Comparison of ENCODE assay signal across 29 mouse cellular contexts in genomic region chr6:106747804-106748203, GRCm38 (mm10). TPM values are rescaled to one million over a fixed set of nuclear protein-coding genes. Genes with fewer than 3 reads are reported as not detected.
DNase-seq lines count a peak whose midpoint lies in the region; ATAC-seq and TF ChIP-seq lines count a peak whose summit lies in the region.
"Had no signal": no experiment of that assay in that cellular context is flagged by ENCODE, and none has a peak within 500 bp of the region (broad histone marks: within the 10 kb centered on the region; RNA-seq: fewer than 3 reads in every experiment).

No protein-coding gene starts in this region.

- DNase-seq in spleen, adult 2 months (ENCODE audit: low read depth in 1 of 2, low spot score in 2 of 2) = no peak
- no peak for DNase-seq in spleen, adult 18-20 months
- peak; percentile 85 for DNase-seq in CH12.LX (ENCODE audit: extremely low read depth)
- no peak for DNase-seq in forebrain, embryonic 14.5 days (ENCODE audit: low spot score)
- DNase-seq in urinary bladder, adult 18-20 months (ENCODE audit: low spot score in 2 of 2) = no peak
- DNase-seq: adrenal gland, adult 8-10 months; adrenal gland, postnatal 14 days; adrenal gland, postnatal 36 days; cerebellum, adult 11 months; cerebellum, adult 18-20 months; cerebellum, adult 8-10 months; cerebellum, adult 9-11 months; cerebellum, postnatal 14 days; cerebellum, postnatal 36 days; embryo, embryonic 11 days; forebrain, postnatal 0 days had no signal

- no peak for TF ChIP-seq POLR2A in spleen, adult 2 months (IDR thresholded peaks at IDR 0.05; ENCODE audit: low read depth, low read length)
- TF ChIP-seq POLR2A in CH12.LX (IDR thresholded peaks at IDR 0.05; ENCODE audit: low read depth, low read length) = peak; percentile 76
- no peak for TF ChIP-seq POLR2A in bone marrow, adult 2 months (IDR thresholded peaks at IDR 0.05; ENCODE audit: borderline replicate concordance, control insufficient read depth, low read depth, low read length)

- no peak; the same call in none of the 2 replicates for TF ChIP-seq EP300 in CH12.LX (IDR thresholded peaks at IDR 0.05; ENCODE audit: low read length)

- H3K36me3 ChIP-seq in spleen, adult 2 months (ENCODE audit: control insufficient read depth, insufficient read depth, low read length) = no peaks in the 10 kb centered on the region
- no peaks in the 10 kb centered on the region for H3K36me3 ChIP-seq in CH12.LX (replicated peaks in 1 of 2; ENCODE audit: control insufficient read depth in 1 of 2, insufficient read depth in 1 of 2, low read length in 1 of 2)
- H3K36me3 ChIP-seq in forebrain, embryonic 14.5 days (ENCODE audit: control insufficient read depth, insufficient read depth, low read length) = no peaks in the 10 kb centered on the region
- H3K36me3 ChIP-seq: embryonic facial prominence, embryonic 13.5 days; embryonic facial prominence, embryonic 15.5 days; forebrain, embryonic 10.5 days; forebrain, embryonic 12.5 days; forebrain, embryonic 15.5 days; G1E had no signal

- peak overlapping the region; percentile 29 for H3K4me2 ChIP-seq in CH12.LX (ENCODE audit: insufficient read depth, low read depth, poor library complexity, severe bottlenecking)
- no peak overlapping the region for H3K4me2 ChIP-seq in forebrain, embryonic 14.5 days (ENCODE audit: low read length)
- H3K4me2 ChIP-seq: embryonic facial prominence, embryonic 13.5 days; embryonic facial prominence, embryonic 15.5 days; forebrain, embryonic 12.5 days; forebrain, embryonic 15.5 days had no signal

- ATAC-seq in forebrain, embryonic 14.5 days = no peak
- ATAC-seq: activated CD4-positive, CD25-positive, alpha-beta regulatory T cell, adult 4 months; forebrain, embryonic 15.5 days; forebrain, postnatal 0 days; Patski had no signal

- in situ Hi-C loops in CH12.LX (cut with MboI; ENCODE audit: low pct_ligation_motif_present, low pct_unique_long_range_greater_than_20kb, low sequenced_read_pairs) = no loop called here

- H3K4me1 ChIP-seq in spleen, adult 2 months (ENCODE audit: control insufficient read depth, insufficient read depth, insufficient read length) = peaks cover 12% of the 10 kb centered on the region
- H3K4me1 ChIP-seq in CH12.LX (ENCODE audit: control insufficient read depth in 1 of 2, insufficient read depth in 2 of 2) = peaks cover 2 to 28% of the 10 kb centered on the region in 2 experiments; a peak in 2 of 4 replicates
- peaks cover 2% of the 10 kb centered on the region; the same call in 1 of the 2 replicates for H3K4me1 ChIP-seq in bone marrow, adult 2 months (ENCODE audit: control insufficient read depth, insufficient read depth, low read length)
- no peaks in the 10 kb centered on the region for H3K4me1 ChIP-seq in forebrain, embryonic 14.5 days (ENCODE audit: control insufficient read depth, insufficient read depth, low read length)
- H3K4me1 ChIP-seq: embryonic facial prominence, embryonic 13.5 days; embryonic facial prominence, embryonic 15.5 days; forebrain, embryonic 10.5 days; forebrain, embryonic 12.5 days; forebrain, embryonic 15.5 days had no signal

- dilution Hi-C loops in CH12.LX (cut with MboI; ENCODE audit: extremely low pct_ligation_motif_present, extremely low pct_unique_long_range_greater_than_20kb, low sequenced_read_pairs) = no loop called here

- H3K9me3 ChIP-seq in CH12.LX (replicated peaks; ENCODE audit: low read length) = no peaks in the 10 kb centered on the region
- H3K9me3 ChIP-seq in forebrain, embryonic 14.5 days (replicated peaks; ENCODE audit: control insufficient read depth, low read length) = no peaks in the 10 kb centered on the region
- H3K9me3 ChIP-seq: embryonic facial prominence, embryonic 13.5 days; embryonic facial prominence, embryonic 15.5 days; forebrain, embryonic 10.5 days; forebrain, embryonic 12.5 days; forebrain, embryonic 15.5 days; G1E had no signal

- no peaks in the 10 kb centered on the region for H3K27me3 ChIP-seq in spleen, adult 2 months (ENCODE audit: control insufficient read depth, insufficient read depth, low read length)
- no peaks in the 10 kb centered on the region for H3K27me3 ChIP-seq in CH12.LX (replicated peaks)
- H3K27me3 ChIP-seq in forebrain, embryonic 14.5 days (replicated peaks; ENCODE audit: control insufficient read depth, insufficient read depth, low read length) = no peaks in the 10 kb centered on the region
- H3K27me3 ChIP-seq: embryonic facial prominence, embryonic 13.5 days; embryonic facial prominence, embryonic 15.5 days; forebrain, embryonic 12.5 days; forebrain, embryonic 15.5 days had no signal

- H3K9ac ChIP-seq in CH12.LX (ENCODE audit: insufficient read depth, low read depth) = peak overlapping the region; percentile 100
- no peak overlapping the region for H3K9ac ChIP-seq in forebrain, embryonic 14.5 days (ENCODE audit: low read length)
- H3K9ac ChIP-seq: embryonic facial prominence, embryonic 13.5 days; embryonic facial prominence, embryonic 15.5 days; forebrain, embryonic 12.5 days; forebrain, embryonic 15.5 days; forebrain, postnatal 0 days had no signal

- no peak for TF ChIP-seq CTCF in spleen, adult 2 months (IDR thresholded peaks at IDR 0.05; ENCODE audit: extremely low read depth, insufficient read depth, insufficient read length, insufficient replicate concordance)
- TF ChIP-seq CTCF in CH12.LX (conservative IDR thresholded peaks at IDR 0.05 in 1 of 2, IDR thresholded peaks at IDR 0.05 in 1 of 2; ENCODE audit: low read depth in 2 of 2, low read length in 2 of 2) = no peak
- no peak for TF ChIP-seq CTCF in bone marrow, adult 2 months (IDR thresholded peaks at IDR 0.05; ENCODE audit: control insufficient read depth, insufficient read depth, low read length)

- peak overlapping the region; percentile 22 for H3K4me3 ChIP-seq in spleen, adult 2 months (ENCODE audit: extremely low read depth, insufficient read depth, insufficient read length)
- H3K4me3 ChIP-seq in CH12.LX (replicated peaks in 1 of 3; ENCODE audit: low read depth in 2 of 3, low read length in 2 of 3, poor library complexity in 1 of 3) = peak overlapping the region; percentile 65 to 95 (median 92)
- H3K4me3 ChIP-seq in bone marrow, adult 2 months (replicated peaks; ENCODE audit: control insufficient read depth, low read depth, low read length) = peak overlapping the region; percentile 38
- no peak overlapping the region for H3K4me3 ChIP-seq in forebrain, embryonic 14.5 days (ENCODE audit: low read depth, low read length)
- H3K4me3 ChIP-seq: embryonic facial prominence, embryonic 13.5 days; embryonic facial prominence, embryonic 15.5 days; erythroblast, embryonic 14.5 days; forebrain, embryonic 10.5 days; forebrain, embryonic 12.5 days; forebrain, embryonic 15.5 days had no signal

- H3K79me2 ChIP-seq in CH12.LX (replicated peaks; ENCODE audit: control insufficient read depth, extremely low read depth, insufficient read depth, poor library complexity, severe bottlenecking) = peaks cover 25% of the 10 kb centered on the region

- TF ChIP-seq RAD21 in CH12.LX (IDR thresholded peaks at IDR 0.05; ENCODE audit: low read depth, low read length) = no peak; the same call in 1 of the 2 replicates

- peak overlapping the region; percentile 38; the same call in 1 of the 2 replicates for H3K27ac ChIP-seq in spleen, adult 2 months (ENCODE audit: insufficient read depth, low read length)
- peak overlapping the region; percentile 99 for H3K27ac ChIP-seq in CH12.LX (ENCODE audit: insufficient read depth, low read depth)
- H3K27ac ChIP-seq in bone marrow, adult 2 months (ENCODE audit: control insufficient read depth, insufficient read depth, low read depth, low read length, poor library complexity) = no peak overlapping the region
- no peak overlapping the region for H3K27ac ChIP-seq in forebrain, embryonic 14.5 days (ENCODE audit: low read depth, low read length)
- H3K27ac ChIP-seq: embryonic facial prominence, embryonic 13.5 days; embryonic facial prominence, embryonic 15.5 days; forebrain, embryonic 10.5 days; forebrain, embryonic 12.5 days; forebrain, embryonic 15.5 days had no signal

- WGBS in spleen, adult 2 months = 79% methylated on average over 3 of the region's 3 CpGs
- WGBS in bone marrow, adult 2 months = 79% methylated on average over 3 of the region's 3 CpGs
- WGBS in forebrain, embryonic 14.5 days = 82% methylated on average over 3 of the region's 3 CpGs

TF ChIP-seq in CH12.LX, 34 proteins besides CTCF, POLR2A, EP300 and RAD21 (continues in another document):
- no peak for TF ChIP-seq USF2 (conservative IDR thresholded peaks at IDR 0.05; ENCODE audit: low read depth, low read length)
- TF ChIP-seq HCFC1 (IDR thresholded peaks at IDR 0.05; ENCODE audit: low read depth, low read length) = no peak
- TF ChIP-seq BHLHE40 (IDR thresholded peaks at IDR 0.05; ENCODE audit: low read depth, low read length) = peak; percentile 70
- TF ChIP-seq POLR2AphosphoS2 (IDR thresholded peaks at IDR 0.05; ENCODE audit: low read depth, low read length) = peak; percentile 64; the same call in 1 of the 2 replicates
- TF ChIP-seq SMC3 (IDR thresholded peaks at IDR 0.05; ENCODE audit: low read depth, low read length) = no peak
- TF ChIP-seq PAX5 (IDR thresholded peaks at IDR 0.05; ENCODE audit: low read length) = no peak
- TF ChIP-seq ETS1 (conservative IDR thresholded peaks at IDR 0.05; ENCODE audit: low read depth, low read length) = peak; percentile 96
- no peak for TF ChIP-seq CHD2 (IDR thresholded peaks at IDR 0.05; ENCODE audit: low read length)

RNA-seq across cellular contexts. Expression of gene Il5ra, which starts 1.0 kb away (rescaled TPM):
- polyA plus RNA-seq in spleen, adult 2 months (2012; rRNA removed) = 0.79 and 1.1 TPM in 2 replicates
- total RNA-seq in CH12.LX (2012; rRNA removed) (56.8 and 65.0 TPM in 2 replicates), CH12.LX (2014; rRNA removed) (119 and 138 TPM in 2 replicates)
- polyA plus RNA-seq in CH12.LX (2012; ENCODE audit: insufficient read length, low read depth) = 69.0 and 70.2 TPM in 2 replicates
- polyA plus RNA-seq in bone marrow, adult 2 months (2011; ENCODE audit: insufficient read depth, insufficient read length, low replicate concordance, missing spikeins) = 0.63 and 1.5 TPM in 2 replicates
- polyA plus RNA-seq in forebrain, embryonic 14.5 days (2014; fragmentation: Nextera tagmentation; extraction: Ambion mirVana) = not detected in 2 replicates
- total RNA-seq: adrenal gland, adult 18-20 months; adrenal gland, postnatal 36 days; forebrain, postnatal 0 days had no signal
- polyA plus RNA-seq: C2C12; embryonic facial prominence, embryonic 11.5 days; embryonic facial prominence, embryonic 13.5 days; erythroblast, embryonic 14.5 days; forebrain, embryonic 10.5 days; forebrain, embryonic 12.5 days had no signal

RNA-seq across cellular contexts. Expression of gene Trnt1, which starts 21.1 kb away (rescaled TPM):
- polyA plus RNA-seq in spleen, adult 2 months (2012; rRNA removed) = 9.0 and 10.5 TPM in 2 replicates
- total RNA-seq in CH12.LX (2012; rRNA removed) = 106 and 155 TPM in 2 replicates
- 239 and 286 TPM in 2 replicates for total RNA-seq in CH12.LX (2014; rRNA removed)
- polyA plus RNA-seq in CH12.LX (2012; ENCODE audit: insufficient read length, low read depth) = 159 and 195 TPM in 2 replicates
- 13.8 and 16.4 TPM in 2 replicates for polyA plus RNA-seq in bone marrow, adult 2 months (2011; ENCODE audit: insufficient read depth, insufficient read length, low replicate concordance, missing spikeins)
- polyA plus RNA-seq in forebrain, embryonic 14.5 days (2014; fragmentation: Nextera tagmentation; extraction: Ambion mirVana) = 68.7 and 81.7 TPM in 2 replicates

RNA-seq across cellular contexts. Expression of gene Crbn, which starts 52.1 kb away (rescaled TPM):
- 4.6 and 7.7 TPM in 2 replicates for polyA plus RNA-seq in spleen, adult 2 months (2012; rRNA removed)
- total RNA-seq in CH12.LX (2012; rRNA removed) = 28.8 and 29.2 TPM in 2 replicates
- total RNA-seq in CH12.LX (2014; rRNA removed) = 60.1 and 73.3 TPM in 2 replicates
- 28.0 and 30.8 TPM in 2 replicates for polyA plus RNA-seq in CH12.LX (2012; ENCODE audit: insufficient read length, low read depth)
- polyA plus RNA-seq in bone marrow, adult 2 months (2011; ENCODE audit: insufficient read depth, insufficient read length, low replicate concordance, missing spikeins) = 7.4 and 14.3 TPM in 2 replicates
- polyA plus RNA-seq in forebrain, embryonic 14.5 days (2014; fragmentation: Nextera tagmentation; extraction: Ambion mirVana) = 63.4 and 69.4 TPM in 2 replicates

Comparison
In these comparisons a context has a peak if more than half of its experiments do, and no peak if none do; other contexts are left out.
1. H3K27ac ChIP-seq: peak in spleen, adult 2 months (single experiment) and CH12.LX (single experiment); none in bone marrow, adult 2 months (single experiment) and forebrain, embryonic 14.5 days (single experiment).
2. RNA of gene Il5ra, which starts 1.0 kb away (polyA plus RNA-seq): 69.0 to 70.2 TPM in CH12.LX; 0.63 to 1.5 TPM in bone marrow, adult 2 months, 0.79 to 1.1 TPM in spleen, adult 2 months and not detected in forebrain, embryonic 14.5 days; every median in the first group is over 10 times any median in the second.